Mouse (Mus musculus) liver, embryonic 11.5 days (tissue): ENCODE measurements at regions not wholly inside any gene's neighbourhood (a gene's known extent, or its start where the extent isn't known, plus 50 kb on each side); places are given as distances from the start of the nearest gene placed in this dataset.

Experiments used
- ATAC-seq: fragments of 200-750 bp; cut with Nextera tagmentation; replicated peaks from 2 replicates; pipeline ENCODE4 v1.8.0; 2017; ENCODE audit warnings: moderate number of reproducible peaks, mild to moderate bottlenecking, moderate TSS enrichment, moderate library complexity; ENCODE audit not compliant: low FRiP score
- DNase-seq: peaks from one replicate; pipeline ENCODE4 v3.0.0-alpha.2; 2017; ENCODE audit warnings: low spot score
- H3K27ac ChIP-seq: fragments of 300-500 bp; sonication (generic); 2 replicates; pipeline ENCODE4 v1.5.1; 2014; ENCODE audit warnings: mild to moderate bottlenecking, low read depth, low read length, control low read depth
- H3K27me3 ChIP-seq: fragments of 300-500 bp; sonication (generic); replicated peaks from 2 replicates; pipeline ENCODE4 v1.6.1; 2014; ENCODE audit warnings: low read length, mixed read lengths; ENCODE audit not compliant: control insufficient read depth, insufficient read depth
- H3K36me3 ChIP-seq: fragments of 300-500 bp; sonication (generic); 2 replicates; pipeline ENCODE4 v1.6.1; 2014; ENCODE audit warnings: mild to moderate bottlenecking, low read length, moderate library complexity, mixed read lengths; ENCODE audit not compliant: control insufficient read depth, insufficient read depth
- H3K4me1 ChIP-seq: fragments of 300-500 bp; sonication (generic); replicated peaks from 2 replicates; pipeline ENCODE4 v1.6.1; 2014; ENCODE audit warnings: low read length, mixed read lengths; ENCODE audit not compliant: control insufficient read depth, insufficient read depth
- H3K4me2 ChIP-seq: fragments of 300-500 bp; sonication (generic); 2 replicates; pipeline ENCODE4 v1.6.1; 2014; ENCODE audit warnings: mild to moderate bottlenecking, control low read depth, moderate library complexity
- H3K4me3 ChIP-seq: fragments of 300-500 bp; sonication (generic); 2 replicates; pipeline ENCODE4 v1.5.1; 2014; ENCODE audit warnings: low read depth, low read length, control low read depth
- H3K9ac ChIP-seq: fragments of 300-500 bp; sonication (generic); 2 replicates; pipeline ENCODE4 v1.6.1; 2014; ENCODE audit warnings: low read depth, low read length, control low read depth
- H3K9me3 ChIP-seq: fragments of 300-500 bp; sonication (generic); 2 replicates; pipeline ENCODE4 v1.6.1; 2016; ENCODE audit warnings: low read length, inconsistent platforms, mixed read lengths; ENCODE audit not compliant: control insufficient read depth
- WGBS: fragments of 180-500 bp; shearing (Covaris S2); extraction: QIAGEN DNeasy Blood & Tissue Kit; methylation state at CpG from one replicate; pipeline ENCODE4 v1.1.7; 2014; 5-methylcytosine and 5-hydroxymethylcytosine counted together

- ATAC-seq (no peak; the same call in 1 of the 2 replicates), DNase-seq (no peak)
- H3K4me3 ChIP-seq: no peak overlapping the region
- H3K27ac ChIP-seq: no peak overlapping the region
- no peaks in the 10 kb centered on the region; the same call in 1 of the 2 replicates for H3K27me3 ChIP-seq
- H3K4me1 ChIP-seq: 0 out of 2 replicates have a peak, but pooled peaks cover 2% of the 10 kb centered on the region
- no peaks in the 10 kb centered on the region for H3K36me3 ChIP-seq
- H3K4me2 ChIP-seq: no peak overlapping the region
- WGBS: 41% methylated on average over 3 of the region's 3 CpGs
- H3K9ac ChIP-seq: no peak overlapping the region
- H3K9me3 ChIP-seq: no peaks in the 10 kb centered on the region
Observed at GRCm38 (mm10) chr11:24226755-24227154, 148.9 kb downstream of the Bcl11a start.

DNA sequence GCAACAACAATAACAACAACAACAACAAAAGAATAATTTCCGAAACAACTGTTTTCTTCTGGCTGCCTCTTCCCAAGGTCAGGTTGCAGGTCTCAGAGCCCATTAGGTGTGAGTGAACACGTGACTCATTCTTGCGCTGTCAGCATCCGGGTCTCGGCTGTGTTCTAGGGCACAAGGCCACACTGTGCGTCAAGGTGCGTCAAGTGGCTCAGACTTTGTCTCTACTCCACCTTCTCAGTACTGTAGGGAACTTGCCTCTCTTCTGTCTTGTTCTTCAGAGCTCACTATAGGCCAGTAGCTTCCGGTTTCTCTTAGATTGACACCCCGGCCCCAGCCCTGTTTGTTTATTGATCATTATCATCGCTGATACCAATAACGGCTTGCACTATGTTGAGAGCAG, 155.5 kb downstream of the Bcl11a start:
- no peak overlapping the region for H3K4me2 ChIP-seq
- H3K4me1 ChIP-seq: no peaks in the 10 kb centered on the region
- H3K27me3 ChIP-seq: no peaks in the 10 kb centered on the region
- no peak overlapping the region for H3K27ac ChIP-seq
- H3K9me3 ChIP-seq: no peaks in the 10 kb centered on the region
- H3K4me3 ChIP-seq: no peak overlapping the region
- no peak overlapping the region for H3K9ac ChIP-seq
- no peaks in the 10 kb centered on the region for H3K36me3 ChIP-seq
- ATAC-seq (no peak), DNase-seq (no peak)
- WGBS: 67% methylated on average over 11 of the region's 11 CpGs

- H3K9me3 ChIP-seq: no peaks in the 10 kb centered on the region
- H3K27me3 ChIP-seq: no peaks in the 10 kb centered on the region
- H3K36me3 ChIP-seq: no peaks in the 10 kb centered on the region
- no peak overlapping the region for H3K9ac ChIP-seq
- H3K4me2 ChIP-seq: no peak overlapping the region
- DNase-seq: no peak
- H3K4me3 ChIP-seq: no peak overlapping the region
- no peak overlapping the region for H3K27ac ChIP-seq
- ATAC-seq: no peak
- WGBS: 71% methylated on average over 9 of the region's 9 CpGs
- no peaks in the 10 kb centered on the region for H3K4me1 ChIP-seq
Observed at GRCm38 (mm10) chr11:24233821-24234220, 156.0 kb downstream of the Bcl11a start.

- H3K4me3 ChIP-seq: no peak overlapping the region
- H3K27ac ChIP-seq: no peak overlapping the region
Observed at GRCm38 (mm10) chr11:24234422-24234821, 156.6 kb downstream of the Bcl11a start.

DNA sequence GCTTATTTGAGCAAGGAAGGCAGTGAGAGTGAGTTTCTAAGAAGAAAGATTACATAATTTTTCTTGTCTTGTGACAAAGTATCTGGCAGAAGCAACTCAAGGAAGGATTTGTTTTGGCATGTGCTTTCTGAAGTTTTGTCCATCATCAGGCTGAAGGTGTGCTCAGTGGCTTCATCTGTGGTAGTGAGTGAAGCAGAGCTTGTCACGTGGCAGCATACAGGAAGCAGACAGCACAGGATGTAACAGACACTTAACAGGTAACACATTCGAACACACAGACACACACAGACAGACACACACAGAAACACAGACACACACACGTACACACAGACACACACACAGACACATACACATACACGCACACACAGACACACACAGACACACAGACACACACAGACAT, 157.5 kb downstream of the Bcl11a start:
- no peaks in the 10 kb centered on the region for H3K4me1 ChIP-seq
- 66% methylated on average over 4 of the region's 4 CpGs for WGBS
- no peaks in the 10 kb centered on the region for H3K9me3 ChIP-seq
- H3K27ac ChIP-seq: no peak overlapping the region
- no peak overlapping the region for H3K4me3 ChIP-seq
- no peak for ATAC-seq
- no peaks in the 10 kb centered on the region for H3K27me3 ChIP-seq
- H3K36me3 ChIP-seq: no peaks in the 10 kb centered on the region
- no peak overlapping the region for H3K9ac ChIP-seq
- H3K4me2 ChIP-seq: no peak overlapping the region
- no peak for DNase-seq

More at GRCm38 (mm10) chr11:24234422-24234821, 156.6 kb downstream of the Bcl11a start:
- H3K4me2 ChIP-seq: no peak overlapping the region
- H3K36me3 ChIP-seq: no peaks in the 10 kb centered on the region
- H3K27me3 ChIP-seq: no peaks in the 10 kb centered on the region
- H3K4me1 ChIP-seq: no peaks in the 10 kb centered on the region
- no peak for DNase-seq
- ATAC-seq: no peak
- H3K9me3 ChIP-seq: no peaks in the 10 kb centered on the region
- WGBS: 59% methylated on average over 3 of the region's 3 CpGs
- no peak overlapping the region for H3K9ac ChIP-seq

- Histone ChIP-seq H3K4me2 (no peak overlapping the region), H3K4me1 (peaks cover 5% of the 10 kb centered on the region; the same call in 1 of the 2 replicates), H3K36me3 (no peaks in the 10 kb centered on the region), H3K4me3 (no peak overlapping the region), H3K27me3 (no peaks in the 10 kb centered on the region), H3K9me3 (no peaks in the 10 kb centered on the region), H3K9ac (no peak overlapping the region), H3K27ac (no peak overlapping the region)
- WGBS: 69% methylated on average over 6 of the region's 6 CpGs
- ATAC-seq: no peak
- no peak for DNase-seq
Observed at GRCm38 (mm10) chr11:24239631-24240030, 161.8 kb downstream of the Bcl11a start.

GRCm38 (mm10) chr11:24242096-24242495, 164.2 kb downstream of the Bcl11a start:
- no peak for ATAC-seq
- Histone ChIP-seq H3K27me3 (no peaks in the 10 kb centered on the region), H3K4me1 (peaks cover 5% of the 10 kb centered on the region; the same call in 1 of the 2 replicates), H3K4me3 (no peak overlapping the region), H3K9me3 (no peaks in the 10 kb centered on the region), H3K9ac (no peak overlapping the region), H3K36me3 (no peaks in the 10 kb centered on the region), H3K4me2 (no peak overlapping the region), H3K27ac (no peak overlapping the region)
- DNase-seq: no peak
- WGBS: 62% methylated on average over 4 of the region's 4 CpGs

- H3K27ac ChIP-seq: no peak overlapping the region
- peaks cover 5% of the 10 kb centered on the region; the same call in 1 of the 2 replicates for H3K4me1 ChIP-seq
- no peak overlapping the region for H3K9ac ChIP-seq
- no peaks in the 10 kb centered on the region for H3K9me3 ChIP-seq
- H3K27me3 ChIP-seq: no peaks in the 10 kb centered on the region
- ATAC-seq: no peak
- no peaks in the 10 kb centered on the region for H3K36me3 ChIP-seq
- no peak for DNase-seq
- no peak overlapping the region for H3K4me2 ChIP-seq
- WGBS: 7% methylated on average over 2 of the region's 2 CpGs
- no peak overlapping the region for H3K4me3 ChIP-seq
Observed at GRCm38 (mm10) chr11:24242888-24243287, 165.0 kb downstream of the Bcl11a start.

GRCm38 (mm10) chr11:24245390-24245789, 167.5 kb downstream of the Bcl11a start:
- DNase-seq (no peak), ATAC-seq (no peak)
- no peak overlapping the region for H3K4me3 ChIP-seq
- H3K36me3 ChIP-seq: no peaks in the 10 kb centered on the region
- H3K27ac ChIP-seq: no peak overlapping the region
- no peak overlapping the region for H3K9ac ChIP-seq
- peaks cover 5% of the 10 kb centered on the region; the same call in 1 of the 2 replicates for H3K4me1 ChIP-seq
- no peaks in the 10 kb centered on the region for H3K9me3 ChIP-seq
- no peaks in the 10 kb centered on the region for H3K27me3 ChIP-seq
- no peak overlapping the region for H3K4me2 ChIP-seq
- WGBS: 78% methylated on average over 4 of the region's 4 CpGs
